Mouse (Mus musculus): Measurements from ENCODE around the gene Ankrd22.

- TF ChIP-seq POLR2A (IDR thresholded peaks at IDR 0.05; ENCODE audit: low read depth, low read length) = no peak
- TF ChIP-seq CTCF (conservative IDR thresholded peaks at IDR 0.05; ENCODE audit: insufficient read depth, insufficient read length, low read depth, low read length) = no peak
Observed at GRCm38 (mm10) chr19:34186845-34187244, 21.0 kb upstream of the Ankrd22 start.
